ENCODE assay signal across 8 mouse cellular contexts in genomic region chr2:29889066-29889944, GRCm38 (mm10). TPM values are rescaled to one million over a fixed set of nuclear protein-coding genes. Genes with fewer than 3 reads are reported as not detected.
DNase-seq lines count a peak whose midpoint lies in the region; ATAC-seq lines count a peak whose summit lies in the region.

TSS of gene Odf2 (plus strand) at chr2:29889221.

- intact Hi-C loops in gastrocnemius, postnatal 14 days (cut with DNase I; ENCODE audit: low total_unique reads): no loop called here
- intact Hi-C loops in left cerebral cortex, postnatal 10 days (cut with DNase I): no loop called here

- peak; percentile 94 for ATAC-seq in inflammation-experienced regulatory T-cells, adult 6 months
- peak; percentile 85 for ATAC-seq in megakaryocyte-erythroid progenitor cell, adult 5-6 weeks (replicated peaks; ENCODE audit: low FRiP score, low TSS enrichment, poor library complexity, severe bottlenecking)

- peak; percentile 100 for DNase-seq in adrenal gland, adult (ENCODE audit: inconsistent age in 2 of 2, low spot score in 1 of 2)
- DNase-seq in embryo, embryonic 10.5 days (ENCODE audit: low spot score): peak; percentile 100
- DNase-seq in gastrocnemius, postnatal 14 days: peak; percentile 100
- peak; percentile 99 to 100 for DNase-seq in left cerebral cortex, postnatal 10 days (ENCODE audit: extremely low spot score in 1 of 2, low spot score in 2 of 2)
- DNase-seq in right cerebral cortex, postnatal 25 days: peak; percentile 100
- DNase-seq in urinary bladder, postnatal 4 days (ENCODE audit: low spot score in 2 of 2): peak; percentile 100

RNA-seq across cellular contexts. Expression of gene Odf2, which starts in this region (rescaled TPM):
- 10 to 100 TPM; 15.1 to 16.1 TPM for total RNA-seq in gastrocnemius, postnatal 14 days (2021)
- polyA plus RNA-seq in inflammation-experienced regulatory T-cells, adult 6 months (2017; shearing (Covaris generic)): 10 to 100 TPM; 47.8 to 56.0 (median 52.8) TPM
- total RNA-seq in left cerebral cortex, postnatal 10 days (2021): 100 to 1,000 TPM; 106 to 118 TPM
- total RNA-seq in megakaryocyte-erythroid progenitor cell, adult 5-6 weeks (2014; fragmentation: Nextera tagmentation): 78.3 and 82.5 TPM in 2 replicates
- 70.1 and 83.6 TPM in 2 replicates for total RNA-seq in megakaryocyte-erythroid progenitor cell, adult 5-6 weeks (2017)

Comparison
In these comparisons a context has a peak if more than half of its experiments do, and no peak if none do; other contexts are left out.
1. Peak in every context shown above with its lines: DNase-seq and ATAC-seq.
2. RNA of gene Odf2 (total RNA-seq): 106 to 118 TPM in left cerebral cortex, postnatal 10 days and 70.1 to 83.6 TPM in megakaryocyte-erythroid progenitor cell, adult 5-6 weeks; 15.1 to 16.1 TPM in gastrocnemius, postnatal 14 days; every median in the first group is over 4 times any median in the second.